Mouse (Mus musculus): Measurements from ENCODE around the gene Nrg4. TPM values are rescaled to one million over a fixed set of nuclear protein-coding genes. Genes with fewer than 3 reads are reported as not detected.
A peak's percentile ranks its signal among the peaks of the same experiment; 100 is the strongest.
"Not testable (repeated sequence)": the region's sequence is repeated elsewhere in the genome, so short reads cannot be mapped to it uniquely, and the experiment has no call there.

The Nrg4 gene
- total RNA-seq, 2 experiments from 2014 or later = 0.59 to 1.0 TPM

DNA sequence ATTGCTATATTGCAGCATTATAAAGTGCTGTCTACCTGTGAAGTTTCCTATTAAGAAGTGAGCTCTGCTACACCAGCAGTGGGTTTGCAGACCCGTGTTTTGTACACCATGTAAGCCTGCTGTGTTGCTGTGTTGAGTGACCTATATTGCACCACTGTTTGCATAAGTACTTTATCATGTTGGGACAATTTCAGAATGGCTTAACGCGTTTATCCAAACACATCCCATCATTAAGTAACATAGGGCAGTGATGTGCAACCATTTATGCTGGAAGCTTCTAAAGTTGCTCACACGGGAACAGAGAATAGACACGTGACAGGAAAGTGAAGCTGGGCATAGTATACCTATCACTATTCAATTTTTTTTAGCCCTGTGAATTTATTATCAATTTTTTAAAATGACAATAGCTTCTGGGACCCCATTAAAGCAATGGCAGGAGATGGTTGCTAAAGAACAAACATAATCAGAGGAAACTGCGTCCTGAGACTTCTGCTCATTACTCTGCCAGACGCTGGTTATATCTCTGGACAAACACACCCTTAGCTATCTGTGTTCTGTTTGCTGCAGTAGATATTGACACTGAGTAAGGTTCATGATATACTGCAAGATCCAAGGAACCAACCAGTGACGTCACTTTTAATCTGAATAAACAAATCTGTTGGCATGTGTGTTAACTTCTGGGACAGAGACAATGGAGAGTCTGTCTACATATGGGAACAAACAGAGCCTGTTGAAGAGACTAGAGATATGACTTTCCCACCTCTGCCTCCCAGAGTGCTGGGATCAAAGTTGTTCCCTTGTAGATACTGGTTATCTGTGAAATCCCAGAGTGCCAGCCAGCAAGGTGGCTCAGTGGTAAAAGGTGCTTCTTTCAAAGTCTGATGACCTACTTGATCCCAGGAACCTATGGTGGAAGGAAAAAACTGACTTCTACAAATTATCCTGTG lies 62.0 kb downstream of the Nrg4 start:
- intact Hi-C loops (cut with DNase I) = no loop called here
- DNase-seq = no peak
- Histone ChIP-seq H3K4me3 (no peak overlapping the region), H3K27ac (no peak overlapping the region)
- no peak for TF ChIP-seq CTCF (IDR thresholded peaks at IDR 0.05)

DNA sequence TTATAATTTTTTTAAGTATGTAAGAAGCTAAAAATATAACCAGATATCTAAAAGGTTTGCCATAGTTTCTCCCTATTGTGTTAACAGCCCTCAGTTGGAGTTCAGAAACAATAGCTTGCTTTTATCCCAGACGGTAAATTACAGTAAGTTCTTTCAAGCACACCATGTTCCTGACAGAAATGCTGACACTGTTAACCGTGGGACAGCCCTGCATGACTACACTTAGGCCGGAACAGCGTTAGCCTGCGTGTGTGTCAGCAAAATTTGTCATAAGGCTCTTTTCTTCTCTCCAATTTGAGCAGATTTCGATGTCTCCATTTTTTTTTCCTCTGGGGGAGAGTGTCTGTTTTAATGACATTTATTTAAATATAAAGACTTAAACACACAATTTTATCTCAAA lies 66.9 kb downstream of the Nrg4 start:
- no peak for TF ChIP-seq CTCF (IDR thresholded peaks at IDR 0.05)
- intact Hi-C loops (cut with DNase I) = no loop called here
- DNase-seq = no peak

DNA sequence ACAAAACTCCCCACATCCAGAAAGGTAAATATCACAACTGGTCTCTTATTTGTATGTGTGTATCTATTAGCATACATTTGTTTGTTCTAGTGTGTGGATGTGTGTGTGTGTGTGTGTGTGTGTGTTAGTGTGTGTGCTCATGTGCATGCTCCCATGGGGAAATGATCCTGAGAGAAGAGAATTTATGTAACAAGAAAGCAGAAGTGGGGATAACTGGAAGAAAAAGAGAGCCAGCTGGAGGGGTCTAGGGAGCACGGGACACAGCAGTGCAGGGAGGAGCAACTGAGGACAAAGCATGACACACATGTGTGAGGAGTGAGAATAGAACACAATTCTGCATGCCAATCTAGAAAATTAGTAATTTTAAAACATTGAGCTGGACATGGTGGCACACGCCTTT lies 69.5 kb downstream of the Nrg4 start:
- no peak for DNase-seq
- no peak overlapping the region for H3K4me3 ChIP-seq
- intact Hi-C loops (cut with DNase I) = no loop called here
- no peak overlapping the region for H3K27ac ChIP-seq
- TF ChIP-seq CTCF (IDR thresholded peaks at IDR 0.05) = no peak

More for the DNA sequence above, 66.9 kb downstream of the Nrg4 start:
- Histone ChIP-seq H3K4me3 (no peak overlapping the region), H3K27ac (no peak overlapping the region)

DNA sequence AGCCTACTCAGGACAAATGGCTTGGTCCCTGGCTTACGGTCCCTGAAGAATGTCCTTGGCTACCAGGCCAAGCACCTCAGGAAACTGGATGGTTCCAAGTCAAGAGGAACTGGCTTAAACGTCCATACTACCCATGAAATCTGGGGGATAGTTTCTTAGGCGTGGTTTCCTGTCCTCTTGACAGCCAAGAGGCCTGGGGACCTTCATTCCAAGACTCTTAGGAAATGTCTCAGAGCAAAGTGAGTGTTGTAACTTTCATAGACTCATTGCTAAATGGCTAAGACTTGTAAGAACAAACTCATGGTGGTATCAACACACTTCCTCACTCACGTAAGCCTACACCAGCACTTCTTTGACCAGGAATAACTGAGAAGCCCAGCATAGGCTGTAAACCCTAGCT lies 71.0 kb downstream of the Nrg4 start:
- no peak for DNase-seq
- TF ChIP-seq CTCF (IDR thresholded peaks at IDR 0.05) = no peak
- Histone ChIP-seq H3K4me3 (no peak overlapping the region), H3K27ac (no peak overlapping the region)
- intact Hi-C loops (cut with DNase I) = no loop called here

DNA sequence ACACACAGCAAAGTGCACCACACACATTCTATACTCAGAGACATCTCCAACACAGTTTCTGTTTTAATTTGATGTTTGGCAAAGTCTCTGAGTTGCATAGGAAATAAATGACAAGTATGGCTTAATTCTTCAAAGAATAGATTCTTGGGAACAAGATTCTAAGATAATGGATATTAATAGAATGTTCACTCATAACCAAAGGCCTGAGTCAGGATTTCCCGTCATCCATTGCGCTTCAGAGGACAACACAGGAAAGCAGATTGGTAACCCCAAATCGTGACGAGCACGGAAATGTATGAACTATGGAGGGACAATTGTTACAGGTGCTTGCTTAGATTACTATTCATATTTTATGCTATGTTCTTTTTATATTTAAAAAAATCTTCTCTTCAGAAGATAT lies 71.6 kb downstream of the Nrg4 start:
- no peak for TF ChIP-seq CTCF (IDR thresholded peaks at IDR 0.05)
- no peak for DNase-seq
- Histone ChIP-seq H3K27ac (no peak overlapping the region), H3K4me3 (no peak overlapping the region)
- intact Hi-C loops (cut with DNase I) = no loop called here

DNA sequence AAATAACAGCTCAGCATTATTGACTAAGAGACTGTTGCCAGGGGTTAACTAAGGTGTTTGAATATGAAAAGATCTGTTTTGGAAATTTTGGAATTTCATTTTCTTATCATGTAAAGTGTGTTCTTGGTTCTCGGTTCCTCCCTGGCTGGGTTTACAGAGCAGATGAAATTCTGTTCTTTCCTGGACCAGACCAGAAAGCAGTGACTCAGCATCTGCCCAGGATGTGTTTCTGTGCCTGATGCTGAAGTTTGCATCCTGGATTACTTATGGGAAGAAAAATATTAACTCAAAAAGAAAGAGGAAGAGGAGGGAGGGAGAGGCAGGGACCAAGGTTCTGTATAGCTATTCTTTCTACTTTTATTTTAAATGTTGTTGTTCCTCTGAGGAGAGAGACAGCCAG lies 72.8 kb downstream of the Nrg4 start:
- DNase-seq = no peak
- intact Hi-C loops (cut with DNase I) = no loop called here
- H3K4me3 ChIP-seq = no peak overlapping the region
- no peak overlapping the region for H3K27ac ChIP-seq
- no peak for TF ChIP-seq CTCF (IDR thresholded peaks at IDR 0.05)

DNA sequence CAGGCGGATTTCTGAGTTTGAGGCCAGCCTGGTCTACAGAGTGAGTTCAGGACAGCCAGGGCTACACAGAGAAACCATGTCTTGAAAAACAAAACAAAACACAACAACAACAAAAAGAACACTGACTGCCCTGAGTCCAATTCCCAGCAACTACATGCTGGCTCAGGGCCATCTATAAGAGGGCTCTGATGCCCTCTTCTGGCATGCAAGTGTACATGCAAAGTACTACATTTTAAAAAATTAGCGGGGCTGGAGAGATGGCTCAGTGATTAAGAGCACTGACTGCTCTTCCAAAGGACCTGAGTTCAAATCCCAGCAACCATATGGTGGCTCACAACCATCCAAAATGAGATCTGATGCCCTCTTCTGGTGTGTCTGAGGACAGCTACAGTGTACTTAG lies 74.5 kb downstream of the Nrg4 start:
- intact Hi-C loops (cut with DNase I); H3K27ac ChIP-seq; DNase-seq; H3K4me3 ChIP-seq: not testable (repeated sequence)
- peak; percentile 42 for TF ChIP-seq CTCF (IDR thresholded peaks at IDR 0.05)

DNA sequence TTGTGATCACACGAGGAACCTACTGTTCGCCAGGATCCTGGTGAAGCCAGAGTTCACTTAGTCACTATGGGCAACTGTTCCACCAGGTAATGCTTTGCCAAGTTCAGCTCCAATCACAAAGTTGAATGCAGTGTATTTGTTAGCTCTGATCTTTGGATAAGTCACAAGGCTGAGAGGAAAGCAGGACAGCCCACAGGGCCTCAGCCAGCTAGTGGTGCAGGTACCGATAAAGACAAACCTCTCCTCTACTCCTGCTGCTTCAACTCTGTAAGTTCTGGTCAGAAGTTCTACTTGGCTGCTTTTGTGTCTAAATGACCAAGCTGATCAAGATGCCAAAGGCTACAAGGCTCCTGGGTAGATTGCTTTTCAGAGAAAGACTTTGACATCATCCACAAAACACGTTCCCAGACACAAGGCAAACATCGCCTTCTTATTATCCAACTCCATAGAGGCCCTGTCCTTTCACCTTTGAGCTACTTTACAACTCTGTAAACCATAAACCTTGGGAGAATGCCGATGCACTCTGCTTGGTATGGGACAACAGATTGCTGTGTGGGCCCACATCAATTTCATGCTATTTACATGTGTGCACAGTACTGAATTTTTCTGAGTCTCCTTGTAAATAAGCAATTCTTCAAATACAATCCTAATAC lies 75.9 kb downstream of the Nrg4 start:
- TF ChIP-seq CTCF (IDR thresholded peaks at IDR 0.05) = no peak
- no peak for DNase-seq
- intact Hi-C loops (cut with DNase I) = no loop called here
- no peak overlapping the region for H3K4me3 ChIP-seq
- no peak overlapping the region for H3K27ac ChIP-seq

DNA sequence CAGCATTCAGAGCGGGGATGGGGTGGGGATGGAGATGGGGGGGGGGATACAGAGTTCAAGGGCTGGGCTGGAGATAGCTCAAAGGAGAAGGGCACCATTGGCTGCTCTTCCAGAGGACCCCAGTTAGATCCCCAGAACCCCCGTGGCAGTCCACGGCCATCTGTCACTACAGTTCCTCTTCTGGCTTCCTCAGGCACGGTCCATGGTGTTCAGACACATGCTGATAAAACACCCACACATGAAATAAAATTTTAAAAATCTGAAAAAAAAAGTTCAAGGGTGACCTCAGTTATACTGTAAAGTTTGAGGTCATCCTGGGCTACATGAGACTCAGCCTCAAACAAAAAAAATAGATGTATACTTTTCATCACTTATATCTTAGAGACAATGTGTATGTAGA lies 78.2 kb downstream of the Nrg4 start:
- no peak for TF ChIP-seq CTCF (IDR thresholded peaks at IDR 0.05)
- DNase-seq = no peak
- Histone ChIP-seq H3K27ac (no peak overlapping the region), H3K4me3 (no peak overlapping the region)
- intact Hi-C loops (cut with DNase I) = no loop called here

DNA sequence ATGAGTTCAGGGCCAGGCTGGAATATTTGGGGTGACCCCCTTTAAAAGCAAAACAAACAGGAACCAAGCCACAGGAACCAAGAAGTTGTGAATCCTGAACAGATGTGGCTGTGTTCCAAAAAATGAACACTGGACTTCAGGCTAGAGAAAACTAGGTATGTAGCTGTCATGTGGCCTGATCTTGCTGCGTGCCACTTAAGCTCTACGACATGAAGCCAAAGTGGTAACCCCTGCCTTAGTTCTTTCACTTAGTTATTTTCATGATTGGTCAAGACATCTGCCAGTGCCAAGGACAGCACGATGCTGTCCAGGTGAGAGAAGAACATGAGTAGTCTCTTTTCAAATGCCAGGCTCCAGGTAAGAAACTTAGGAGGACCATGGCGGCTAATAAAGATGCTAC lies 79.7 kb downstream of the Nrg4 start:
- no peak for DNase-seq
- Histone ChIP-seq H3K27ac (no peak overlapping the region), H3K4me3 (no peak overlapping the region)
- no peak for TF ChIP-seq CTCF (IDR thresholded peaks at IDR 0.05)
- intact Hi-C loops (cut with DNase I) = no loop called here

DNA sequence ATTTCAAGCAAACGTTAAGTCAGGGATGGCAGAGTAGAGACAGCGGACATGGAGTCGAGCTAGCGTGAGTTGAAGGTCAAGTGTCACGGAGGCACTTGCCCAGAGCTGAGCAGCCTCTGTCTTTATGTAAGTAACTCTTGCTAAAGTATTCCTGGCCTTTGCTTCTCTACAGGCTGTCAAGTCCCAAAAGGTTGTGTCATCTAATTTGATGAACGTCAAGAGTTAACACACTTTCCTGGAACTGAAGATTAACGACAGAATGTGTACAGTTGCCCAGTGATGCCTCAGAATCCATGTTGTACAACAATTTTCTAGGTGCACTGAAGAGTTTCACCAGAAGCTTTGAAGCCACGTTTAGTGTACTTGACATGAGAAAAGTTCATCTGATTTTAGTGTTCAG lies 80.2 kb downstream of the Nrg4 start:
- Histone ChIP-seq H3K27ac (no peak overlapping the region), H3K4me3 (no peak overlapping the region)
- DNase-seq = no peak
- TF ChIP-seq CTCF (IDR thresholded peaks at IDR 0.05) = no peak
- intact Hi-C loops (cut with DNase I) = no loop called here

DNA sequence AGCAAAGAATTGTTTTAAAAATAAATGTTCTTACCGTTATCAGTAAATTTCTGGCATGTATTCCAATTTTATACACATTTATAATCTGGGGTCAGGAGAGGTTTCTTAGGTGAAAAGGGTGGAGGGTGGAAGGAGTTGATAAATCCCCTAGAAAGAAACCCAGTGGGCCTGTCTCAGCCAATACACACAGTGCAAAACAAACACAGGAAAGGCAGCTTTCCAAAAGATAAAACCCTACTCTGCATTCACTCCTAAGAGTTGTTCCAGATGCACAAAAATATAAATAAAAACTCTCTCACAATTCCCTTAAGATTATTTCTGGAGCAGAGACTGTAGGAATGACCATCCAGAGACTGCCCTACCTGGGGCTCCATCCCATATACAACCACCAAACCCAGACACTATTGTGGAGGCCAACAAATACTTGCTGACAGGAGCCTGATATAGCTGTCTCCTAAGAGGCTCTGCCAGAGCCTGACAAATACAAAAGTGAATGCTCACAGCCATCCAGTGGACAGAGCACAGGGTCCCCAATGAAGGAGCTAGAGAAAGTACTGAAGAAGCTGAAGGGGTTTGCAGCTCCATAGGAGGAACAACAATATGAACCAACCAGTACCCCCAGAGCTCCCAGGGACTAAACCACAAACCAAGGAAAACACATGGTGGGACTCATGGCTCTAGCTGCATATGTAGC lies 81.4 kb downstream of the Nrg4 start:
- H3K4me3 ChIP-seq; intact Hi-C loops (cut with DNase I); DNase-seq; H3K27ac ChIP-seq: not testable (repeated sequence)

DNA sequence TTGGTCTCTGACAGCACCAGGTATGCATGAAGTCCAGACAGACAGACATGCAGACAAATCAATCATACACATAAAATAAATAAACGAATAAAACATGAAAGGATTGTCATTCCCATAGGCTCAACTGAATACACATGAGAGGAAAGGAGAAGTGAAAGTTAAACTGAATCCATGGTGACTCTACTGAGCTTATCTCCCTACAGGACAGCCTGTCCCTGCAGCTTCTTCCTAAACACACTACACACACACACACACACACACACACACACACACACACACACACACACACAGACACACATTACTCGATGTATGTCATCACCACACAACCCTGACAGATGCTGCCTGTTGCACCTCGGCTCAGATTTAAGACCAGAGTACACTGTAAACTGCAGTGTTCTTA lies 82.6 kb downstream of the Nrg4 start:
- no peak for DNase-seq
- Histone ChIP-seq H3K4me3 (no peak overlapping the region), H3K27ac (no peak overlapping the region)
- intact Hi-C loops (cut with DNase I) = no loop called here
- TF ChIP-seq CTCF (IDR thresholded peaks at IDR 0.05) = no peak

Measured in gastrocnemius, adult 2 months (tissue).